Mouse (Mus musculus): ENCODE measurements at regions not wholly inside any gene's neighbourhood (a gene's known extent, or its start where the extent isn't known, plus 50 kb on each side); places are given as distances from the start of the nearest gene placed in this dataset.
A peak's percentile ranks its signal among the peaks of the same experiment; 100 is the strongest.

- Histone ChIP-seq H3K36me3 (no peaks in the 10 kb centered on the region), H3K4me3 (no peak overlapping the region), H3K9ac (no peak overlapping the region), H3K27ac (peak overlapping the region; percentile 64; the same call in 1 of the 2 replicates), H3K4me2 (no peak overlapping the region), H3K4me1 (replicated peaks) (peaks cover 15% of the 10 kb centered on the region), H3K27me3 (no peaks in the 10 kb centered on the region), H3K9me3 (0 out of 2 replicates have a peak, but pooled peaks cover 7% of the 10 kb centered on the region)
- 75% methylated on average over 11 of the region's 11 CpGs for WGBS
- ATAC-seq (ENCODE audit: low FRiP score), result peak; percentile 80
These were observed 184.5 kb downstream of the Ankrd50 start for GRCm38 (mm10) chr3:38299898-38300751.

DNA sequence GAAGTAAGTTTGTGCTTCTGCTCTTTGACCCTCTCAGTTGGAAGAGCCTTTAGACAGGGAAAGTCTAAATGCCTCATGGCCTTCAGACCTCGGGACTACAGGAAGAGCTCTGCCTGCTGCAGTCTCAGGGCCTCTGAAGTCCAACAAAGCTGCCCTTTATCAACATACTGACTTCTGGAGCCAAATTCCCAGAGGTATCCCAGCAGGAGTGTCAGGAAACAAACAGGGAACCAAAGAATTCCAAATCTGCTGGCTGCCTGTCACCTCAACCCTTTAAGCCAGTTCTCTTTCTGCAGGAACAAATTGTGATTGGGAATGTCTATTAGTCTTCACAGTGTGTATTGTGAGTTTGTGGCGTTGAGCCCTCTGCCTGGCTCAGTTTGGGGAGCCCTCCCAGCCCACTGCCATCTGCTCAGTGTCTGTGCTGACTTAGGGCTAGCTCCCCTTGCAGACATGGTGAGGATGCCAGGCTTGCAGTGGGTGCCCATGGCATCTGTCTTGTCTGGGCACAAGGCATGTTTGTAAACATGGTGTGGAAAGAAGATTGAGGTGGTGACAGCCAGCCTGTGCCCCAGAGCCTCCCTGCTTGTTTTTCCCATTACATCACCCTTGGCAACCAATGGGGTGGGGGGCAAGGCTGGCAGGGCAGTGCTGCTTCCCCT is 185.3 kb downstream of the Ankrd50 start:
- ATAC-seq (ENCODE audit: low FRiP score), result peak; percentile 91
- no peaks in the 10 kb centered on the region for H3K36me3 ChIP-seq
- peaks cover 15% of the 10 kb centered on the region for H3K4me1 ChIP-seq (replicated peaks)
- peak overlapping the region; percentile 64 for H3K27ac ChIP-seq
- no peak overlapping the region for H3K4me2 ChIP-seq
- no peaks in the 10 kb centered on the region for H3K27me3 ChIP-seq
- H3K4me3 ChIP-seq, result no peak overlapping the region
- H3K9ac ChIP-seq, result no peak overlapping the region
- H3K9me3 ChIP-seq, result 0 out of 2 replicates have a peak, but pooled peaks cover 7% of the 10 kb centered on the region
- 19% methylated on average over 2 of the region's 2 CpGs for WGBS

- Histone ChIP-seq H3K4me1 (replicated peaks) (peaks cover 15% of the 10 kb centered on the region), H3K27me3 (no peaks in the 10 kb centered on the region), H3K36me3 (no peaks in the 10 kb centered on the region), H3K9ac (no peak overlapping the region), H3K4me2 (no peak overlapping the region), H3K4me3 (no peak overlapping the region), H3K9me3 (no peaks in the 10 kb centered on the region), H3K27ac (no peak overlapping the region)
- WGBS, result 89% methylated on average over 2 of the region's 2 CpGs
- no peak for ATAC-seq (ENCODE audit: low FRiP score)
These were observed 187.1 kb downstream of the Ankrd50 start for GRCm38 (mm10) chr3:38297499-38297898.

- Histone ChIP-seq H3K9me3 (no peaks in the 10 kb centered on the region), H3K36me3 (no peaks in the 10 kb centered on the region), H3K4me1 (replicated peaks) (no peaks in the 10 kb centered on the region), H3K4me3 (no peak overlapping the region), H3K9ac (no peak overlapping the region), H3K27ac (no peak overlapping the region), H3K27me3 (no peaks in the 10 kb centered on the region), H3K4me2 (no peak overlapping the region)
- 50% methylated on average over 3 of the region's 3 CpGs for WGBS
- ATAC-seq (ENCODE audit: low FRiP score), result no peak
These were observed 195.6 kb downstream of the Ankrd50 start for GRCm38 (mm10) chr3:38289062-38289461.

DNA sequence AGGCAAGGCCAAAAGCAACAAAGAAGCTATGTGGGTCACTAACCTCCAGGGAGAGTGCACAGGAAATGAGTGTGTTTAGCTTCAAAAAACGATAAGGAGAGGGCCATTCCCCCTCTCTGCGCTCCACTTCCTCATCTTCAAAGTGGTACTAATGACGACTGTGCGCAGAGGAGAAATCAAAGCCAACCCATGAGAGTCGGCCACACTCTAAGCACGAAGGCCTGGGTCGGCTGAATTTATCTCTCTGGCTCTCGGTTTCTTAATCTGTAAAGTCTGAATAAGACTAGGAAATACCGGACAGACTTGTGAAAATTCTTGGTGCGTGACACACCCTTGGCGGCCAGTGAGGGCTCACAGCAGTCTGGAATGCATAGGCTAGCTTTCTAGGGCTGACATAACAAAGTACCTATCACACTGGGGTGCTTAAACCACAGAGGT is 200.9 kb downstream of the Ankrd50 start:
- 64% methylated on average over 11 of the region's 11 CpGs for WGBS
- no peak overlapping the region for H3K9ac ChIP-seq

DNA sequence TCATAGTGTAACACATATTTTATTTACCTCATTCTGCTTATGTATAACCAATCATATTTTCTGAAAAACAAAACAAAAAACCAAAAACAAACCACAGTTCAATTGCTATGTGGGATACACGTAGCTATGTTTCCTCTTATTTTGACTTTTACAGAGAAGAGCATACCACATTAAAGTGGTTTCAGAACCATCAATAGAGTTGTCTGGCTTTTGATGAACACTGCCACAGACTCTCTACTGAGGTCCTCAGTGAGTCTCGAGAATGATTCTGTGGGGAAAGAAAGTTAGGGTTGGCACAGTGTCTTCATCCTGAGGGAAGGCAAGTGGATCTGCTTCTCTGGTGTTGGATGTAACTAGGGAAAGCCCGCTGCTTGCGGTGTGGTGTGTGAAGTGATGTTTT is 201.8 kb downstream of the Ankrd50 start:
- WGBS, result 91% methylated on average over 4 of the region's 4 CpGs
- no peak overlapping the region for H3K4me2 ChIP-seq
- H3K9me3 ChIP-seq, result no peaks in the 10 kb centered on the region
- ATAC-seq (ENCODE audit: low FRiP score), result no peak
- no peak overlapping the region for H3K9ac ChIP-seq
- no peaks in the 10 kb centered on the region for H3K4me1 ChIP-seq (replicated peaks)
- H3K27me3 ChIP-seq, result no peaks in the 10 kb centered on the region
- H3K27ac ChIP-seq, result no peak overlapping the region
- H3K36me3 ChIP-seq, result no peaks in the 10 kb centered on the region
- H3K4me3 ChIP-seq, result no peak overlapping the region

More for the DNA sequence above, 200.9 kb downstream of the Ankrd50 start:
- no peak for ATAC-seq (ENCODE audit: low FRiP score)
- Histone ChIP-seq H3K9me3 (no peaks in the 10 kb centered on the region), H3K4me1 (replicated peaks) (no peaks in the 10 kb centered on the region), H3K36me3 (no peaks in the 10 kb centered on the region), H3K4me3 (no peak overlapping the region), H3K27me3 (no peaks in the 10 kb centered on the region), H3K27ac (no peak overlapping the region), H3K4me2 (no peak overlapping the region)

DNA sequence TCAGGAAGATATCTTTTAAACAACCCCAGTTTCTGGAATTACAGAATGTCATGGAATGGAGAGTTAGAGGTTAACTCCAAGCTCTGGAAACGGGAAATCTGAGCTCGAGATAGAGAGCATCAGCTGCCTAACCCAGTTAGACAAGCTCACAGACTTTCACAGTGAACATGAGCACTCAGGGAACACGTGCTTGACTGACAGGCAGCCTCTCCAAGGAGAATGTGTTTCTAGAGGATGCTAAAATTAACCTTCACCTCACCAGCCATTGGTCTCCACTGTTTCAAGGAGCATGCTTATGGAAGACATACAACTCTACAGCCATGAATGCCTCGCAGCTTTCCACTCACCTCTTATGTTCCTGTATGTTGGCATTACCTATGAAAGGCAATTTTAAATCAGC is 203.0 kb downstream of the Ankrd50 start:
- whole genome bisulfite sequencing, result 79% methylated on average over 4 of the region's 4 CpGs
- Histone ChIP-seq H3K27me3 (no peaks in the 10 kb centered on the region), H3K27ac (no peak overlapping the region), H3K4me1 (replicated peaks) (no peaks in the 10 kb centered on the region), H3K36me3 (no peaks in the 10 kb centered on the region), H3K9ac (no peak overlapping the region), H3K4me3 (no peak overlapping the region), H3K9me3 (no peaks in the 10 kb centered on the region), H3K4me2 (no peak overlapping the region)
- no peak for ATAC-seq (ENCODE audit: low FRiP score)

DNA sequence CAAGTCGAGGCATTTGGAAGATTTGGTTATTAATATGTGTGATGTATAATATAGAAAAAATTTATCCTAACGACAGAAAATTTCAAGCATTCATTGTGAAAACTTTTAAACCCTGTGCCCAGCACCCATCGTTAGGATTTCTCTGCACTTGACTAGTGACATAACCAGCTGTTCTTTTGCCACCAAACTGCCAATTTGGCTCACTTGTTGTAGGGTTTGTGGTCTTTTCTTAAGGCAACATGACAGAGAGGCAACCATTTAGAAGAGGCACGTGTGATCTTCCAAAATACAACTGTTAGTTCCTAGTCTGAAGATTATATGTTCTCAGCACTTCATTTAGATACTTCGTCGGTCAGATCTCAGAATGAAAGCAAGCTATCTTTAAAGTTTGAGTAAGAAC is 203.8 kb downstream of the Ankrd50 start:
- WGBS, result 87% methylated on average over 6 of the region's 6 CpGs
- Histone ChIP-seq H3K36me3 (no peaks in the 10 kb centered on the region), H3K9ac (no peak overlapping the region), H3K4me1 (replicated peaks) (no peaks in the 10 kb centered on the region), H3K4me2 (no peak overlapping the region), H3K9me3 (no peaks in the 10 kb centered on the region), H3K27ac (no peak overlapping the region), H3K27me3 (no peaks in the 10 kb centered on the region), H3K4me3 (no peak overlapping the region)
- no peak for ATAC-seq (ENCODE audit: low FRiP score)

- Histone ChIP-seq H3K4me1 (replicated peaks) (no peaks in the 10 kb centered on the region), H3K36me3 (no peaks in the 10 kb centered on the region), H3K4me3 (no peak overlapping the region), H3K27ac (no peak overlapping the region), H3K4me2 (no peak overlapping the region), H3K27me3 (no peaks in the 10 kb centered on the region), H3K9ac (no peak overlapping the region), H3K9me3 (no peaks in the 10 kb centered on the region)
- ATAC-seq (ENCODE audit: low FRiP score), result no peak
- WGBS, result 93% methylated on average over 3 of the region's 3 CpGs
These were observed 204.5 kb downstream of the Ankrd50 start for GRCm38 (mm10) chr3:38280105-38280504.

DNA sequence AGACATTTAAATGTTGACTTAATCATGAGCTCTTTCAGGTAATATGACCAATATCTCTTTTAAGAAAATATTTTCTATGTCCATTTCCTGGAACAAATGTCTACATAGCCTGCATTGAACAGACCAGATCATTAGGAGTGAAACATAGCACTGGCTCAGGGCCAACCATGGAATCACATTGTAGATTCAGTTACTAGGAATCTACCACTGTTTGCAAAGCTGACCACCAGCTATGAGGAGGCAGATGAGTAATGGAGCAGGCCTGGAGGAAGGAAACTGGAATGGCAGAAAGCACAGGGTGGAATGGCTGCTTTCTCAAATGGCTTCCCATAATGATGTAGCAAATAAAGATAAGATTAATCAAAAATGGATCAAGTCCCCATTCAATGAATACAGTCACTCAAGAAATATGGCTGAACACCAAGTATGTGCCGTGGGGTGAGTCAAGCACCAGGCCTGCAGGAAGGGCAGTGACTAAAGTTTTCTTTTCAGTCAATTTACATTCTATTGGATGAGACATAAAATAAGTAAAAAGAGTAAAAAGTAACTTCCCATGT is 207.6 kb downstream of the Ankrd50 start:
- 92% methylated on average over 1 of the region's 1 CpGs for WGBS
- no peak overlapping the region for H3K4me2 ChIP-seq
- no peaks in the 10 kb centered on the region for H3K4me1 ChIP-seq (replicated peaks)
- no peaks in the 10 kb centered on the region for H3K36me3 ChIP-seq
- H3K9me3 ChIP-seq, result no peaks in the 10 kb centered on the region
- H3K27ac ChIP-seq, result no peak overlapping the region
- no peak overlapping the region for H3K4me3 ChIP-seq
- H3K27me3 ChIP-seq, result no peaks in the 10 kb centered on the region
- ATAC-seq (ENCODE audit: low FRiP score), result no peak
- H3K9ac ChIP-seq, result no peak overlapping the region

- H3K36me3 ChIP-seq, result no peaks in the 10 kb centered on the region
- H3K4me2 ChIP-seq, result no peak overlapping the region
- no peak for ATAC-seq (ENCODE audit: low FRiP score)
- WGBS, result 51% methylated on average over 2 of the region's 2 CpGs
- H3K4me1 ChIP-seq (replicated peaks), result no peaks in the 10 kb centered on the region
- H3K4me3 ChIP-seq, result no peak overlapping the region
- H3K27me3 ChIP-seq, result no peaks in the 10 kb centered on the region
- H3K9me3 ChIP-seq, result no peaks in the 10 kb centered on the region
- no peak overlapping the region for H3K27ac ChIP-seq
- H3K9ac ChIP-seq, result no peak overlapping the region
These were observed 209.3 kb downstream of the Ankrd50 start for GRCm38 (mm10) chr3:38275321-38275720.

DNA sequence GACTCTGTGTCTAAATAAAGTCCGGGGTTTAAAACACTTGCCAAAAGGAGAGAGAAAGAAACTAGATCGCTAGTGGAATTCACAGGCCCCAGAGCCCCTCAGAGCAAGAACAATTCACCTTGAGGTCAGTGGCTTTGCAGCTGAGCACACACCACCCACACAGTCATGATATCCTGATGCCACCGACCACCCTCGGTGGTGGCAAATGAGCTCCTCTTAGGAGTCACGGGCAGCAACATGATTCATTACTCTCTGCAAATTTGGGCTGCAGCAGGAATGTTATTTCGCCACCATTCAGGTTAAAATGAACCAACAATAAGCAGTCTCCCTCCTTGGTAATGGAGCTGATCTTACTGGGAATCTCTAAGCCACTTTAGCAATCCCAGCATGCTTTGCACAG is 213.9 kb downstream of the Ankrd50 start:
- Histone ChIP-seq H3K27me3 (0 out of 2 replicates have a peak, but pooled peaks cover 4% of the 10 kb centered on the region), H3K36me3 (no peaks in the 10 kb centered on the region), H3K9ac (no peak overlapping the region), H3K4me3 (no peak overlapping the region), H3K27ac (no peak overlapping the region), H3K4me1 (replicated peaks) (no peaks in the 10 kb centered on the region), H3K4me2 (no peak overlapping the region), H3K9me3 (peaks cover 5% of the 10 kb centered on the region; the same call in 1 of the 2 replicates)
- WGBS, result 71% methylated on average over 6 of the region's 6 CpGs
- ATAC-seq (ENCODE audit: low FRiP score), result no peak

Data from hindbrain, embryonic 13.5 days (tissue).